Mouse (Mus musculus) erythroblast, embryonic 14.5 days (primary cell): ENCODE measurements around the gene Cplx3. TPM values are rescaled to one million over a fixed set of nuclear protein-coding genes. Genes with fewer than 3 reads are reported as not detected.

Experiments used
- H3K27me3 ChIP-seq: 2 replicates; pipeline ENCODE4 v1.6.1; 2012; ENCODE audit warnings: inconsistent platforms; ENCODE audit not compliant: control insufficient read depth
- H3K36me3 ChIP-seq: 2 replicates; pipeline ENCODE4 v1.6.1; 2012; ENCODE audit warnings: mild to moderate bottlenecking, inconsistent platforms; ENCODE audit not compliant: control insufficient read depth
- H3K4me1 ChIP-seq: 2 replicates; pipeline ENCODE4 v1.6.1; 2012; ENCODE audit warnings: inconsistent platforms; ENCODE audit not compliant: control insufficient read depth
- H3K4me3 ChIP-seq: replicated peaks from 2 replicates; pipeline ENCODE3; 2012; ENCODE audit warnings: moderate library complexity, mild to moderate bottlenecking, inconsistent platforms
- H3K9me3 ChIP-seq: 2 replicates; pipeline ENCODE4 v1.6.1; 2012; ENCODE audit warnings: low read length, inconsistent platforms, mixed read lengths; ENCODE audit not compliant: control insufficient read depth
- GATA1 ChIP-seq: IDR thresholded peaks from 2 replicates; pipeline ENCODE4 v1.6.1; 2012; ENCODE audit warnings: low read length, inconsistent platforms, mixed read lengths
- TAL1 ChIP-seq: IDR thresholded peaks from 3 replicates; pipeline ENCODE4 v1.6.1; 2012; ENCODE audit warnings: low read length, inconsistent platforms, mixed read lengths
- polyA plus RNA-seq: library from polyadenylated mRNA; stranded (reverse); fragments of >175 nt; gene quantifications from 2 replicates; pipeline ENCODE4 v1.2.3, GENCODE M21; 2012

Gene Cplx3
- polyA plus RNA-seq, 1 experiment = not detected

- H3K9me3 ChIP-seq = no peaks in the 10 kb centered on the region
- H3K4me1 ChIP-seq = peaks cover 25% of the 10 kb centered on the region
- peaks cover 65% of the 10 kb centered on the region for H3K36me3 ChIP-seq
- H3K27me3 ChIP-seq = no peaks in the 10 kb centered on the region
- TF ChIP-seq GATA1 (no peak), TAL1 (no peak)
- H3K4me3 ChIP-seq = no peak overlapping the region
Measured at GRCm38 (mm10) chr9:57625674-57626500, 19.8 kb upstream of the Cplx3 start.

- Histone ChIP-seq H3K36me3 (peaks cover 49% of the 10 kb centered on the region), H3K9me3 (no peaks in the 10 kb centered on the region), H3K27me3 (no peaks in the 10 kb centered on the region; the same call in 1 of the 2 replicates), H3K4me3 (no peak overlapping the region), H3K4me1 (peaks cover 18% of the 10 kb centered on the region)
- no peak for TF ChIP-seq TAL1
- no peak for TF ChIP-seq GATA1
Measured at GRCm38 (mm10) chr9:57624295-57624694, 18.2 kb upstream of the Cplx3 start.

GRCm38 (mm10) chr9:57620674-57621073 lies 14.6 kb upstream of the Cplx3 start, which contains the start of gene Lman1l:
TSS of gene Lman1l (minus strand) at chr9:57620774.
- TF ChIP-seq GATA1 = no peak
- TF ChIP-seq TAL1 = no peak
- Histone ChIP-seq H3K4me3 (no peak within 1 kb of the TSS), H3K27me3 (peaks cover 7% of the 10 kb centered on the region), H3K4me1 (peaks cover 20% of the 10 kb centered on the region), H3K9me3 (no peaks in the 10 kb centered on the region), H3K36me3 (peaks cover 13% of the 10 kb centered on the region)

GRCm38 (mm10) chr9:57618854-57619253 lies 12.8 kb upstream of the Cplx3 start:
- TF ChIP-seq GATA1 (no peak), TAL1 (no peak)

GRCm38 (mm10) chr9:57617556-57618169 lies 11.6 kb upstream of the Cplx3 start:
- no peaks in the 10 kb centered on the region for H3K36me3 ChIP-seq
- TF ChIP-seq TAL1 (no peak), GATA1 (no peak)
- peaks cover 12% of the 10 kb centered on the region for H3K4me1 ChIP-seq
- H3K4me3 ChIP-seq = no peak overlapping the region
- H3K27me3 ChIP-seq = peaks cover 18% of the 10 kb centered on the region
- H3K9me3 ChIP-seq = no peaks in the 10 kb centered on the region

More at GRCm38 (mm10) chr9:57618854-57619253, 12.8 kb upstream of the Cplx3 start:
- Histone ChIP-seq H3K36me3 (no peaks in the 10 kb centered on the region), H3K9me3 (no peaks in the 10 kb centered on the region), H3K4me1 (peaks cover 19% of the 10 kb centered on the region), H3K4me3 (no peak overlapping the region), H3K27me3 (peaks cover 15% of the 10 kb centered on the region)

GRCm38 (mm10) chr9:57614786-57615185 lies 8.7 kb upstream of the Cplx3 start:
- Histone ChIP-seq H3K4me1 (peaks cover 12% of the 10 kb centered on the region), H3K27me3 (peaks cover 26% of the 10 kb centered on the region), H3K9me3 (no peaks in the 10 kb centered on the region), H3K4me3 (no peak overlapping the region), H3K36me3 (no peaks in the 10 kb centered on the region)
- TF ChIP-seq TAL1 (no peak), GATA1 (no peak)

GRCm38 (mm10) chr9:57613975-57614374 lies 7.9 kb upstream of the Cplx3 start:
- Histone ChIP-seq H3K4me3 (no peak overlapping the region), H3K4me1 (peaks cover 12% of the 10 kb centered on the region), H3K27me3 (peaks cover 28% of the 10 kb centered on the region), H3K9me3 (no peaks in the 10 kb centered on the region), H3K36me3 (no peaks in the 10 kb centered on the region)
- TF ChIP-seq GATA1 = no peak
- no peak for TF ChIP-seq TAL1

GRCm38 (mm10) chr9:57612587-57612986 lies 6.5 kb upstream of the Cplx3 start:
- no peak for TF ChIP-seq GATA1
- TF ChIP-seq TAL1 = no peak
- Histone ChIP-seq H3K36me3 (no peaks in the 10 kb centered on the region), H3K4me1 (peaks cover 12% of the 10 kb centered on the region)

GRCm38 (mm10) chr9:57610359-57610826 lies 4.3 kb upstream of the Cplx3 start:
- Histone ChIP-seq H3K27me3 (peaks cover 49% of the 10 kb centered on the region), H3K4me3 (no peak overlapping the region), H3K36me3 (no peaks in the 10 kb centered on the region), H3K9me3 (no peaks in the 10 kb centered on the region), H3K4me1 (peaks cover 7% of the 10 kb centered on the region)
- TF ChIP-seq TAL1 (no peak), GATA1 (no peak)

More at GRCm38 (mm10) chr9:57612587-57612986, 6.5 kb upstream of the Cplx3 start:
- Histone ChIP-seq H3K9me3 (no peaks in the 10 kb centered on the region), H3K27me3 (peaks cover 37% of the 10 kb centered on the region), H3K4me3 (no peak overlapping the region)
